Mouse (Mus musculus) testis, postnatal 14 days (tissue): ENCODE measurements around the gene Lpp.

Source experiments
- DNase-seq: peaks from one replicate; pipeline ENCODE4 v3.0.0; 2021; ENCODE audit warnings: low spot score

Lpp gene

DNA sequence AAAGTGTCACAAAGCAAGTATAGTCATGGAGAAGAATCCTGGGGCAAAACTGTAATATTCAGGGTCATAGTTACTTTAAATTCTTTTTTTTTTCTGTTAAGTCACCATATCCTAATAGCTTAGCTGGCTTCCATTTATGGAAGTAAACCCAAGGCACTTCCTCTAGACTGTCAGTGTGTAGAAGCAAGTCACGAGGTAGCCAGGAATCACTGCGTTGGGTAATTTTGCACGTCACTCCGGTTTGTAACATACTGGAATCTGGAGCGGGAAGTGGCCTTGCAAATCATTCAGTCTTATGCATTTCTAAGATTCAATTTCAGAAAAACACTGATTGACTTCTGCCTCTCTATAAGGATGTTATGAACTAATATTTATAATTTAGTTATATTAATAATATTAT is 232.3 kb downstream of the Lpp start:
- DNase-seq = no peak

DNA sequence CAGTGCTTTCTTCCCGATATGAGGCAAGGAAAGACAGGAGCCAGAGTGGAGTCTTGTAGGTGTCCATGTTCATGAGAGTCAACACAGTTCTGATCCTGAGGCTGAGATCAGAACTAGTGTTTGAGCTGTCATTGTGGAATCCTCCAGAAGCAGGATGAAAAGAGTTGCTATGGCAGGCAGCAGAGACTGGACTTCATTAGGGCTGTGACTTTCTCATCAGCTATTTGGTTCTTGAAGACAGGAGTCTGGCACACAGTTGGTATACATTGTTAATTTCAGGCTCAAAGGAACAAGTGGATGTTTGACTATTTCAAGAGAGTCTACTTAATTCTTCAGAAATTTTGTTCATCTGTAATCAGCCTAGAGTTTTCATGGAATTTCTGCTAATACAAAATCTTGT is 235.5 kb downstream of the Lpp start:
- DNase-seq = no peak

DNA sequence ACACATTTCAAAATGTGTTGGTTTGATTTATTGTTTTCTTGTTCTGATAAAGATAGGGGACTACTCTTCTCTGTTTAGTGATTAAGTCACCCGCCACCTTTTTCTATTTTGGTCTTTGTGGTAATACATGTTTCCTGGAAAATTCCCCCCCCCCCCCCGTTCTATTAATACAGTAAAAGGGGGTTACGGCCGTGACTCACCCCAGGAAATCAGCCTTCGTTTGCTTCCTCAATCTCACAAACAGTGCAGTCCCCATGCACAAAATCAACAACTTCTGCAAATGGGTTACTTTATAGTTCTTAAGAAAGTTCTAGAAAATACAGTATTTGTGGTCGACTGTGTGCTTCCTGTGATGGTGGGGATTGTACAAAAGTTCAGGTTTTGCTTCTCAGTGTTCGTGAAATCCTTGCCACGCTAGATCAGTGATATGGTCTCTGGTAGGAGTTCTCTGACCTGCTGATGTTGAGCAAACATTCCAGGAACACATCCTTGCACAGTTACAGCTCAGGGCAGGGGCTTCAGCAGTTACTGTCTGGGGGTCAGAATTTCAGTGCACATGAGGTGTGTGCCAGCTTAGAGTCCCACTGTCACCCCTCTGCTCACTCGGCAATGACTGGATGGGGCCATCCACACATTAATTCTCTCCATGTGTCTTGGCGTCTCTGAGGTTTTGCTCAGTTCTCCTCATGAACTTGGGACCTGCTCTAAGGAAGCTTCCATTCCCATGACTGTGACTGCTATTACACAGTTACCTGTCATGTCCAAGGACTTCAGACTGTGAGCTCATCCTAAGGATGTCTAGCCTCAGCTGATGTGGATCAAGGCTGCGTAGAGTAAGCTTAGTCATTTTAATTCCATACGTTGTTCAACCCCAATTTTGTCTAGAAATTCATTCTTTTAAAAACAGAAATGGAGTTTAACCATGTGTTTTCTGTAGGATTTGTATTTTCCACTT is 236.2 kb downstream of the Lpp start:
- no peak for DNase-seq

DNA sequence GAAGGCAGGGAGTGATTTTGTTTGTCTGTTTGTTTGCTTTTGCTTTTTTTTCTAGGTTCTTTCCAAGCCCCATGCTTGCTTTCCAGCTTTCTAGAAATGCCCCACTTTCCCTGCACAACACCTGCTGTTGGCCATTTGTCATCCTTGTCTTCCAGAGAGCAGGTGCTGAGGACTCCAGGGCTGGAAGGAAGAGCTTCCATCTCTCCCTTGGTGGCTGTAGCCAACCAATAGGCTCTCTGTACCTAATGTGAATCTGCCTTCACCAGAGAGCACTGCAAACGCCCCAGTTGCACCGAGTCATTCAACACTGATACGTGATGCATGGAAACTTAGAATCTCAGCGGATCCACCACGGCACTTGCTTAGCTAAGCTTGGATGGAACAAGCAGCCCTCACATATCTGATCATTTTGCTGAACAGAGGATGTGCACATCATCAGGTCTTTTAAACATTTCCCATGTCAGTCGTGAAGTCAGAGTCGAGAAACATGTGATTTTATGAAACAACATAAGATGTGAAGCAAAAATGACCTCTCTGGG is 242.1 kb downstream of the Lpp start:
- DNase-seq = no peak

DNA sequence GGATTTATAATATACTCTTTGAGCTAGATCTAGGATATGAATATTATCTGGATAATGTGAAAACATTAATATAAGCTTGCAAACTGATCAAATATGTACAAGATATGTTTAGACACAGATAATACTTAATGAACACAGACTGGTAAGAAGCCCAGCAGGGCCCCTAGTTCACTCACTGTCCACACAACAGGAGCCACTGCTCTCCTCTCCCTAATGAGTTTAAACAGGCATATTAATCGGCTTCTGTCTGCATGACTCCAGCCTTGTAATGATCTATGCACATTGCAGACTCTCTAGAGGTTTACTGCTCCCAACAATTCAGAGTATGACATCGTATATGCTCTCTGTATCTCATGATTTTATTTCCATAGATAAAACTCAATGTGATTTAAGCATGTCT is 243.6 kb downstream of the Lpp start:
- no peak for DNase-seq

DNA sequence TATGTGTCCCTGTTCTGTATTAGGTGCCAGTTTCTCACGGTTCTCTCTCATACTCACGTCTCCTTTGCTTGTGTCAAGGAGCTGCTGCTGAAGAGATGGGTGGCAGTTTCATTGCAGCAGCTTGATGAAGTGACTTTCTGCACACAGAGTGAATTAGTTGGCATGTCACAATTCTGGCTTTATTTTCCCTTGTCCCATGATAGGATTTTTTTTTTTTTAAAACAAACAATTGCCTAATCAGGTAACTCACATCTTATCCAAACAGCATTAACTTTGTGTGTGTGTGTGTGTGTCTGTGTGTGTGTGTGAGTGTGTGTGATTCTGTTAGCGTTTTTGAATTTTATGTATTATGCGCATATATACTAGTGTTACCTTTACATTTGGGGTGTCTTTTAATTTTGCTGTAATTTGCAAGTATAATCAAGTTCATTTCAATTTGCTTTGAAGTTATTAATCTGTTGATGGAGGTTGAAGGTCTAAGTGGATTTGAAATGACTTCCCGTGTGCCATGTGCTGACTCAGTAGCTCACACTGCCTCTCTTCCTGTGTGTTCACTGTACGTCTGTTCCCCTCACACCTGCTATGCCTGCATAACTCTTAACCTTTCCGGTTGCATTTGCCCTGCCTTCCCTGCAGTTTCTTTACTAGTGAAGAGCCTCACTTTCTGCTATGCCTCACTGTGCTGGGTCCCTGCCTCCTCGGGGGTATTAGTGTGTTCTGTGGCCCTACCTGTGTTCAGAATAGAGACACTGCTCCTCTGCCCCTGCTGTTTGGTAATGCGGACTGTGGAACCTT is 247.9 kb downstream of the Lpp start:
- DNase-seq = no peak

DNA sequence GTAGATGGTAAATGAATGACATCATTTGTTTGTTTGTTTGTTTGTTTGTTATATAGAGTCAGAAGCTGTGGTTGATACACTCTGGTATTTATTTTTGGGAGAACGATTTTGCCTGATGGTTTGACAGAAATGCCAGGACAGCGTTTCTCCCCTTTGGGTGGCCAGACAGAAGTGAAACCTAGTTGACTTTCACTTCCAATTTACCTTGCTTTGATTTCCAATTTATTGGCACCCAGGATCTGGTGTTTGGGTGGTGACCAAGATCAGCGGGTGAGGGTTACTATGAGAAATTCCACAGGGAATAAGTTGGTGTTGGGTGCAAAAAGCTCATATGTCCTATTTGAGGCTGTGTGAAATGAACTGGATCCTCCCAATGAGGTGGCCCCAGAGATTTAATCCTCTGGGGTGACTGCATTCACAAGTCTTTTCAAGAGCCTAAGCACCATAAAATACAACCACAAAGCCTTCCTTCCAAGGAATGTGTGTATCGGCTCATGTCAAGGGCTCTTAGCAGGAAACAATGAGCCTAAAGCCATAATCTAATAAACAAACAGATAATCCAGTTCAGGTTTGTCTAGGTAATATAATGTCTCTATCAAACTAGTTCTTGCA is 249.8 kb downstream of the Lpp start:
- DNase-seq = no peak

DNA sequence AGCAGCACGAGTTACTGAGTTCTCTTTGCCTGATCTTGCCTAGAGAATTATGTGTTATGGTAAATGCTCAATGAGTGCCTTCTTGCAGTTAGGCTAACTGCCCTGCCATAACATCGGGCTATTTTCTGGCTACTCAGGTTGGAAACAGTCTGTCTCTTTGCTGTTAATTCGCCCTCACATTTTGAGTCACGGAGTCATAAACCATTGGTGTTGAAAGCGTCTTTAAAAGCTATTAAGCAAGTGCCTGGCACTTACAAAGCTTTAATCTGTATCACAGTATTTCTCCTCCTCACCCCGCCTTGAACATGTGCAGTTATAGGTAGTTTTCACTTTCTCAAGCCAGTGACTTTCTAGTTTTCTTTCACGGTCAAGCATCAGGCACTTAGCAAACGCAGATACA is 250.8 kb downstream of the Lpp start:
- no peak for DNase-seq

DNA sequence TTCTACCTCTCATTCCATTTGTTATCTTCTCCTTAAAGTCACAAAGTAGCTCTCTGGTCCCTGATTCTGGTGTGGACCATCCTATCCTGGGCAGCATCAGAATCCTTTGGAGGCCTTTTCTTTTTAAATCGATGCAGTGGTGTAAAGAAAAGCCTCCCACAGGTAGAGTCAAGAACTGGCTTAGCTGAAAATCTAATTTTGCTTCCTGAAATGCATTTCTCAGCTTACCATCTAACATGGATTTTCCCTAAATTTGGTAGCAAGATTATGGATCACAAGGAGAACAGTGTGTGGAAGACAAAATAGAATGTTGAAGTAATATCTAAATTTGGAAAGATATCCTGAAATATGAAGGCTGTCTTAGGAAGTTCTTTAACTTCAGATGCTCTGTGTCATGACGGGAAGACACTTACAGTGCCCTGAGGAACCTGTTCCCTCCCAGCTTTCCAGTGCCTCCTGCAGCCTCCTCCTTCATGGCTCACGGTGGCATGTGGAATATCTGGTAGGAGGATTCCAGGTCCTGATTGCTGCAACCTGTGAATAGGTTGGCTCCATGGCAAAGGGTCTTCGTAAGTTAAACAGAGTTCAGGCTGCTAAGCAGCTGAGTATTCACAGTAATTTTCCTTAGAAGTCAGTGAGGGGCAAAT is 251.6 kb downstream of the Lpp start:
- no peak for DNase-seq

DNA sequence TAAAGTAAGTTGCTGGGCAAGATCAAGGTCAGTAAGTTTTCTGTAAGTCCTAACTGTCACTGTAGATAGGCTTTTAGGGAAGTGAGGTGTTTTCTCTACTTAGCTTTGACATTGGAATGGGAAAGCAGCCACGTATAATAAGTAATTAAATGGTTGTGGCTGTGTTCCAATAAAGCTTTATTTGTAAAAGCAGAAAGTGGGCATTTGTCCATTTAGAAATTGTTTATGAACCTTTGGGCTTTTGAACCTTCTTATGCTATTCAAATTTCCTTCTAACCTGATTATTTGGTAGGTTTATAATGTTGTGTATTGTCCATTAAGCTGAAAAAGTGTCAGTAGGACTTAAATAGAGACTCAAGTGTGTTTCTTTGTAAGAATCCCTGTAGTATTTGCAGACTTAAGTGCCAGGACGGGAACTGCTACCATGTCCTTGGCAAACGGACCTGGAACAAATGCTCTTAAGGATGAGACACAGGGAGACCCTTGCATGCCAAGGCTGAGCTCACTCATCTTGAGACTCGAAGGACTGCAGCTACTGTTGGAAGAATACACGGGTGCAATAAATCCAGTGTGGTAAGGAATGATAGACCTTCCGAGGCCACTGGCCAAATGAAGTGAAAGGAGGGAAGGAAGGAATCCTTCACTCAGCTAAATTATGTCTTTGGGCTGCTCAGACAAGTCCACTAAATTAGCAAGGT is 252.7 kb downstream of the Lpp start:
- DNase-seq = no peak

DNA sequence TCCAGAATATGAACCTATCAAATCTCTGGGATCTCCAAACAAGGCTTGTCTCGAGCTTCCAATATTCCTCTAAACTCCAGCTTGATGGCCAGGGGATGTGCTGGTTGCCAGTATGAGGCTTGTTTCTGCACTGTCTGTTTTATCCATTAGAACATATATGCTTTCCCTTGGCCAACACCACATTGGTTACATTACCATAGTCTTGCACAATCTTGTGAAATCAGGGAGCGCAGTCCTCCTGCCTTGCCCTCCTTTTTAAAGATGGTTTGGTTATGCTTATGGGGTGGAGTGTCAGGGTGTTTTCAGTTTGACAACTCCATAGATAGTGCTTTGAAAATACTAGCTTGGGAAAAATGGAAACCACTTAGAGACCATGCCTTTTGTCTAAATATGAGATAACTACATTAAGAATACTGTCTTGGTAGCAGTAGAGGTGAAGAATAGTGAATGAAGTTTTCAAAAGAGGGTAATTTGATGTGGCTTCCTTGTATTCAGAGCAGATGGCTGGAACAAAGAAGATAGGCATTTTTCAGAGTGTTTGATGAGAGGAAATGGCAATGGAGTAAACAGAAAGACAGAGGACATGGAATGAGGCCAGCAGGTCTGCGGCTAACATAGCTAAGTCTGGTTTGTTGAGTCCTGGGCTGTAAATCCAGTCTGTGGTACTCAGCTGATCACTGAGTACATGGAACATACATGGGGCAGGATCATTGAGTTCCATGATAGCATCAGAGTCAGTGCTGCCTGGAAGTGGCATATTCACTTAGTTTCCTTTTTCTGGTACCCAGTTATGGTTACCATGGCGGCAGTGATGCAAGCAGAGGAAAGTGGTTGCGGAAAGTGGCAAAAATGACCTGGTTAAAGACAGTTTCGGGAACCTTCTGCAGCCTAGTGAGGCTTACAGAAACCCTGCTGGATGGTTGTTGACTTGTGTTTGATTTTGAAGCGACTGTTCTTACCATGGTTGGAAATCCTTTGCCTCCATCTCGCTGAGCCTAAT is 258.6 kb downstream of the Lpp start:
- no peak for DNase-seq

DNA sequence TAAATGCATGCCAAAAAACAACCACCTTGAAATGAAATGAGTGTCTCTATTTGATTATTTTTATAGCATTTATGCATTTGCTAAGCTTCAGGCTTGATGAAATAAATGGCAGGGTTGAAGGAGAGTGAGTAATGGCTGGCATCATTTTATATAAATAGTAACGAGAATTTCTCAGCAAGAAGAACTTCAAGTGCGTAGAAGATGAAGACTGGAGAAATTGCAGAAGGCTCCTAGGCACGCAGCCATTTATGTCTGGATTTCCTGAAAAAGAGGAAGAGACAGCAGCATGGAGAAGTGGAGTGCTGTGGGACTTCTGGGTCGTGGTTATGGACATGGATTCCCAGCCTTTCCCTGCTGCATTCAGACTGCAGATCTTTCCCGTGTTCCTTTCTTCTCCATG is 259.7 kb downstream of the Lpp start:
- DNase-seq = no peak

DNA sequence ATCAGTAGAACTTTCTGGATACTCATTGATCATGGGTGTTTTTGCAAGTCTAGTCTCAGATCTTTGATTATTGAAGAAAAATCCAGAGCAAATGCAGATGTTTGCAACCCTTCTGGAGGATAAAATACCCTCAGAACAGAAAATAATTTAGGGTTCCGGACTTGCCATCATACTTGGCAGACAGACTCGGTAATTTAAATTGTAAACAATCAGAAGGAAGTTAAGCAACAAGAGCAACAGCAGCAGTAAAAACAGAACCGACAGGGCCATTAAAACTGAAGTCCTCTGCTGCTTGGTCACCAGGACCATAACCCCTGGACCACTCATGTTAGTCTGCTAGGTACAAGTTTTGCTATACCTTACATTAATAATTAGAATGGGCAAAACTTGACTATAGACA is 261.8 kb downstream of the Lpp start:
- DNase-seq = no peak

DNA sequence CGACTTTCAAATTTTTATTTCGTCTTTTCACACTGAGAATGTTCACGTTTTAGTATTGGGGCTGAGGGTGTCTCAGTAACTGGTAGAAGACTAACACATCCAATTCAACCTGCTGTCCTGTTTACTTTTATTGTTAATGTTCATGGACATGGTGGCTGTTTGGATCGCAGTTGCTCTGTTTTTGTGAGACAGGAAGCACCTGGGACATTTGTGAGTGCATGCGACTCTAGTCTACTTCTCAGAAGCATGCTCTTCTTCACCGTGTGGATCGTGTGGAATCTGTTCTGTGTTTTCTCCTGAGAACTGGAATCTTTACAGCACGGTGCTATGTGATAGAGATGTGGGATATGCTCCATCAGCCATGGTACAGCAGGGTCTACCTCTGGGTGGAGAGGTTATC is 262.7 kb downstream of the Lpp start:
- DNase-seq = no peak

DNA sequence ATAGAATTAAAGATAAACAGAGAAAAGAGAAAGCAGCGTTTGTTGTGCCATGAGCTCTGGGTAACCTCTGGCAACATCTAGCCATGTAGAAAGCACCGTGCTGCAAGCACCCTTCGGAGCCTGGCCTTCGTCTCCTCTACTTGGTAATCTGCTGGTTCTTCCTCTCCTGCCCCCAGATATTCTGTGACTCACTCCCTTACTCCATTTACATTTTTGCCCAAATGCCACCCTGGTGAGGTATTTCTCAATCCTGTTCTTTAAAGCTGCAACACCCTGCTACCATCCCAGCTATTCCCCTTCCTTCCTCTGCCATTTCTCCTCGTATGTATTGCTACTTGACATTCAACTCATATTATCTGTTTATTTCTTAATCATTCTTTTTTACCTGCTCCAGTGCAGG is 263.4 kb downstream of the Lpp start:
- DNase-seq = no peak

DNA sequence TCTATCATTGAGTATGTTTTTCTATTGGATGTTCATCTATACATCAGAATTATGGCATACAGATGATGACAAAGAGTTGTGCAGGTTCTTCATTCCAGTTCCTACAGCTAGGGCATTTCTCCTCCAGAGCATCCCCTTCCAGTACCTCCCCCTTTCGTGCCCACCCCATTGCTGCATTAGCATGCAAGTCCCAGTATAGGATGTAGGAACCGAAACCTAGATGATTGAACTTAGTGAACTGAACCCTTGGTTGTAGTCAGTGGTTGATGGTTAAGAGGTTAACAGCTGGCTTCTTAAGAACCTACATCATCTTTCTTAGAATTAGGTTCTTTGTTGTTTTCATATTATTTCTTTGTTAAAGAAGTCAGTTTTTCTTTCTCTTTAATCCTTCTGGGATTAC is 265.7 kb downstream of the Lpp start:
- DNase-seq = no peak

DNA sequence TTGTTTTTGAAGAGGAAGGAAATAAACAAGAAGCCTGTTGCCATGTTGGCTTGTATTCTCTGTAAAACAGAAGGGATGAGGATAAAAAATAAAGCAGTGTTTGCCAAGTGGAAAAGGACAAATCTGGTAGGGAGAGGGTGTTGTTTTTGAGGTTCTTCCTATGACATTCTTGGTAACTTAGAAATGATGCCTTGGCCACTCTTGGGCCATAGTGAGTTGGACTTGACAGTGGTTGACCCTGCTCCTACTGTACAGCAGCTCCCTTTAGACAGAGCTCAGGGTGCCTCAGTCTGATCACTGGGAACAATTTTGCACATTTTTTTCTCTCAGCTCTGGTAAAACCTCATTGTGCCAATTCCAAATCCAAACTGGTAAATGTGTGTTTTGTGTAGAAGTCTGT is 270.8 kb downstream of the Lpp start:
- no peak for DNase-seq

DNA sequence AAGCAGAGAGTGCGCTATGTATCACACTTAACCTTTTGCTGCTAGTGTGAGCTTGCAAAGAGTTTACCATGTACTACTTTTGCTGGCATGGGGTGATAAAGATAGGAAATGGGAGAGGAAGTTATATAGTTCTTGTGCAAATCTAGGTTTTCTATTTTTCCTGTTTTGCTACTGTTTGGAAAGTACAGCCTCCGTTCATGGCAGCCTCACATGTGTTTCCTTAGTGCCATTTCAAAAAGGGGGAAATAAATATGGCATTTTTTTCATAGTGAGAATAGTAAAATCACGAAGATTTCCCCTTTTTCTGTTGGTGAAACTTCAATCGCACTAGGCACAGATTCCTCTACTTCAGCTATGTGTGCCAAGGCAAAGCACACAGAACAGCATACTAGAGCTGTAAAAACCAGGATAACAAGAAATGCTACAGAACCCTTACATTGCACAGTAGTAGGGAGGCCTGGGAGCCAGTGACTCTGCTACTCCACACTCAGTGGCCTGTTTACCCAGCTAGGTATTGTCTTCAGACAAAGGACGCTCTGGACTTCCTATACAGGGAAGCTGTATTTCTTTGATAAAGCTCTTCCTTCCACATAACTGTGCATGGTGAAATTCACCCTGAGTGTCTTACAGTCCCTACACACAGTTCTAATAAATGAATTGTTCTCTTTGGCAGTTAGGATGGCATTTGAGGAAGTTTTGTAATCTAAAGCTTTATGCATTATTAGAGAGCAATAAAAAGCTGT is 276.6 kb downstream of the Lpp start:
- no peak for DNase-seq

DNA sequence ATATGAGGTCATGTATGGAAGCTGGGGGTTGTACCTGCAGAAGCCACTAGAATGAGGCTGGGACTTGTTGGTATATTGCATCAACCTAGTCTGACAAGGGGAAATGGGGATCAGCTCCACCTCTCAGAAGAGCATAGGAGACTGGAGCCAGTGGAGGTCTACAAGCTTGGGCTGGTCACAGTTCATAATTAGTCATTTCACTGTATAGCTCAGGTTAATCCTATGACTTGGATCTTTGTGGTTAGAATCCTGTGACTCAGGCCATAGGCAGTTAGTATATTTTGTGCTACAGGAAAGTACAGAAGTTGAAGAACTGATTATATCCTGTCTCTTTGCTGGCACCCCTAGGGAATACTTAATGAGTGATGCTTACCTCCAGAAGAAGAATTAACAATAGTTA is 285.6 kb downstream of the Lpp start:
- no peak for DNase-seq

DNA sequence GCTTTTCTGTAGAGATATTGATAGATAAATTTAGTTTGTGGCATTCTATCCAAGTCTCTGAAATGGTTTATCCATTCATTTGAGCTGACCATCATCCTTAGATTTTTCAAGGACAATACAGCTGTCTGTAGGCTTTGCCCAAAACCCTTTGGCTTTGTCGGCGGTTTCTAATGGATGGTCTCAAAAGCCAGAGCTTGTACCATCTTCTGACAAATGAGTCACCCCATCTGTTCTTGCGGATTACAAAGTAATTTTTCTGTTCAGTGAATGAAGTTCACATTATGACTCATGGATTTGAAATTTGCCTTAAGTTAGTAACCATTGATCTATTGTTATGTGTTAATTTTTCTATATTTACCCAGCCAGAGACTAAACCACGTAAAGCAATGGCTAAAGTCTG is 301.8 kb downstream of the Lpp start:
- DNase-seq = no peak
